Mouse (Mus musculus): ENCODE results near the gene Shc4. TPM values are rescaled to one million over a fixed set of nuclear protein-coding genes. Genes with fewer than 3 reads are reported as not detected.

The Shc4 gene
- total and polyA plus RNA-seq, 3 experiments = 0.21 to 1.1 (median 0.37) TPM

DNA sequence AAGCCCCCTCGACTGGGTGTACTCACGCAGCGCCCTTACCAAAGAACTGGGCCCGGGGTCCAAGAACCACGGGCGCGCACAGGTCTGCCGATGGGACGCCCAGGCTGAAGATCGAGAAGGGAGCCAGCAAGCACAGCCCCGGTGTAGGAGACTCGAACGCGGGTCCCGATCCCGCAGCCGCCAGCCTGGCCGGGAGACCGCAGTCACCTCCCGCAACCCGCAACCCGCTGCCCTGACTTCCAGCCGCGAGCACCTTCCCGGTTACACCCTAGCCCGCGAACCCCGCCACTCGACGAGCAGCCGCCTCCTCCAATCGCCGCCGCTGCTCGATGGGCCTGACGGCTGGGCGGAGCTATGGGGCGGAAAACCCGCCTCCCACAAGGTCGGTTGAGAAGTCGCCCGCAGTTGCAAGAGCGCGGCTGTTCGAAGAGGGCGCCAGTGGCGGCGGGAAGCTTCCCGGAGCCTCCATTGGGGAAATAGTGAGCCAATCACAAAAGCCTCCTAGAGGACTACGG lies 99.1 kb downstream of the Shc4 start, which contains the start of gene Cep152:
Gene Cep152 (minus strand): TSS at position 277 of the 515 bp plus-strand sequence.
- dilution Hi-C loops (cut with MboI; ENCODE audit: extremely low pct_ligation_motif_present, extremely low pct_unique_long_range_greater_than_20kb, low sequenced_read_pairs) (no loop called here), in situ Hi-C loops (cut with MboI; ENCODE audit: low pct_ligation_motif_present, low pct_unique_long_range_greater_than_20kb, low sequenced_read_pairs) (no loop called here)
- Histone ChIP-seq H3K36me3 (replicated peaks in 1 of 2; ENCODE audit: control insufficient read depth in 1 of 2, insufficient read depth in 1 of 2, low read length in 1 of 2) (peaks cover 6 to 19% of the 10 kb centered on the region in 2 experiments), H3K4me1 (ENCODE audit: control insufficient read depth in 1 of 2, insufficient read depth in 2 of 2) (peaks cover 11 to 38% of the 10 kb centered on the region in 2 experiments), H3K4me2 (ENCODE audit: insufficient read depth, low read depth, poor library complexity, severe bottlenecking) (peak within 1 kb of the TSS; percentile 100), H3K4me3 (replicated peaks in 1 of 3; ENCODE audit: low read depth in 2 of 3, low read length in 2 of 3, poor library complexity in 1 of 3) (peak within 1 kb of the TSS; percentile 87 to 97 (median 88)), H3K9ac (ENCODE audit: insufficient read depth, low read depth) (peak within 1 kb of the TSS; percentile 71), H3K79me2 (replicated peaks; ENCODE audit: control insufficient read depth, extremely low read depth, insufficient read depth, poor library complexity, severe bottlenecking) (peaks cover 33% of the 10 kb centered on the region), H3K27ac (ENCODE audit: insufficient read depth, low read depth) (no peak within 1 kb of the TSS), H3K9me3 (replicated peaks; ENCODE audit: low read length) (no peaks in the 10 kb centered on the region), H3K27me3 (replicated peaks) (peaks cover 6% of the 10 kb centered on the region)
- DNase-seq (ENCODE audit: extremely low read depth) = peak; percentile 95
- TF ChIP-seq TCF12 (IDR thresholded peaks at IDR 0.05; ENCODE audit: low read depth, low read length) (peak; percentile 46; the same call in 1 of the 2 replicates), KAT2A (IDR thresholded peaks at IDR 0.05; ENCODE audit: insufficient replicate concordance, low read length) (peak; percentile 78; the same call in 1 of the 2 replicates), IRF4 (IDR thresholded peaks at IDR 0.05; ENCODE audit: low read depth, low read length) (peak; percentile 52; the same call in 1 of the 2 replicates), EP300 (IDR thresholded peaks at IDR 0.05; ENCODE audit: low read length) (no peak), MAZ (IDR thresholded peaks at IDR 0.05; ENCODE audit: low read depth, low read length) (no peak), CTCF (conservative IDR thresholded peaks at IDR 0.05 in 1 of 2, IDR thresholded peaks at IDR 0.05 in 1 of 2; ENCODE audit: low read depth in 2 of 2, low read length in 2 of 2) (peak in 1 of 2 experiments; percentile 54; a peak in 2 of 4 replicates), MAX (IDR thresholded peaks at IDR 0.05; ENCODE audit: low read length) (0 out of 2 replicates have a peak, but pooled peaks have one; percentile 14), ZKSCAN1 (IDR thresholded peaks at IDR 0.05; ENCODE audit: borderline replicate concordance, low read depth, low read length) (no peak), POLR2A (IDR thresholded peaks at IDR 0.05; ENCODE audit: low read depth, low read length) (peak; percentile 86), CHD1 (IDR thresholded peaks at IDR 0.05; ENCODE audit: low read depth, low read length) (no peak), CHD2 (IDR thresholded peaks at IDR 0.05; ENCODE audit: low read length) (peak; percentile 77), ZMIZ1 (IDR thresholded peaks at IDR 0.05; ENCODE audit: low read depth, low read length) (no peak), GABPA (IDR thresholded peaks at IDR 0.05; ENCODE audit: insufficient replicate concordance, low read depth, low read length) (no peak; the same call in 1 of the 2 replicates), JUND (conservative IDR thresholded peaks at IDR 0.05; ENCODE audit: low read depth, low read length) (no peak), MXI1 (IDR thresholded peaks at IDR 0.05; ENCODE audit: low read depth, low read length) (no peak), MAFK (IDR thresholded peaks at IDR 0.05; ENCODE audit: insufficient replicate concordance, low read length) (no peak), BHLHE40 (IDR thresholded peaks at IDR 0.05; ENCODE audit: low read depth, low read length) (no peak), NELFE (IDR thresholded peaks at IDR 0.05; ENCODE audit: low read depth, low read length) (peak; percentile 88), NRF1 (IDR thresholded peaks at IDR 0.05; ENCODE audit: low read depth, low read length) (0 out of 2 replicates have a peak, but pooled peaks have one; percentile 31), ZC3H11A (IDR thresholded peaks at IDR 0.05; ENCODE audit: low read depth, low read length) (no peak), USF2 (conservative IDR thresholded peaks at IDR 0.05; ENCODE audit: low read depth, low read length) (no peak), ELF1 (IDR thresholded peaks at IDR 0.05; ENCODE audit: low read depth, low read length) (peak; percentile 90), HCFC1 (IDR thresholded peaks at IDR 0.05; ENCODE audit: low read depth, low read length) (peak; percentile 86), ZNF384 (IDR thresholded peaks at IDR 0.05; ENCODE audit: low read depth, low read length) (no peak), E2F4 (IDR thresholded peaks at IDR 0.05; ENCODE audit: insufficient replicate concordance, low read depth, low read length) (peak; percentile 96), TBP (conservative IDR thresholded peaks at IDR 0.05; ENCODE audit: low read depth, low read length) (peak; percentile 26; the same call in 1 of the 2 replicates), USF1 (IDR thresholded peaks at IDR 0.05; ENCODE audit: low read depth, low read length) (no peak), PAX5 (IDR thresholded peaks at IDR 0.05; ENCODE audit: low read length) (no peak), SMC3 (IDR thresholded peaks at IDR 0.05; ENCODE audit: low read depth, low read length) (no peak), POLR2AphosphoS2 (IDR thresholded peaks at IDR 0.05; ENCODE audit: low read depth, low read length) (no peak), MEF2A (IDR thresholded peaks at IDR 0.05; ENCODE audit: borderline replicate concordance, low read depth, low read length) (no peak; the same call in 1 of the 2 replicates), RAD21 (IDR thresholded peaks at IDR 0.05; ENCODE audit: low read depth, low read length) (no peak), ETS1 (conservative IDR thresholded peaks at IDR 0.05; ENCODE audit: low read depth, low read length) (no peak), JUN (IDR thresholded peaks at IDR 0.05; ENCODE audit: insufficient read depth, low read depth, low read length) (no peak), UBTF (IDR thresholded peaks at IDR 0.05; ENCODE audit: low read depth, low read length) (no peak), SIN3A (IDR thresholded peaks at IDR 0.05; ENCODE audit: low read length) (0 out of 2 replicates have a peak, but pooled peaks have one; percentile 65), MYC (IDR thresholded peaks at IDR 0.05; ENCODE audit: low read depth, low read length) (no peak), RCOR1 (conservative IDR thresholded peaks at IDR 0.05; ENCODE audit: low read depth, low read length) (no peak)

Measured in CH12.LX (cell line).